ENCODE assay signal across 8 mouse cellular contexts in genomic region chr1:165120349-165120898, GRCm38 (mm10). TPM values are rescaled to one million over a fixed set of nuclear protein-coding genes. Genes with fewer than 3 reads are reported as not detected.
DNase-seq lines count a peak whose midpoint lies in the region; ATAC-seq and TF ChIP-seq lines count a peak whose summit lies in the region.

No protein-coding gene starts in this region.

- WGBS in bone marrow, adult 2 months = 12% methylated on average over 21 of the region's 21 CpGs
- WGBS in embryonic facial prominence, embryonic 15.5 days = 20% methylated on average over 21 of the region's 21 CpGs

- no peak overlapping the region for H3K4me3 ChIP-seq in bone marrow, adult 2 months (replicated peaks; ENCODE audit: control insufficient read depth, low read depth, low read length)
- no peak overlapping the region for H3K4me3 ChIP-seq in embryonic facial prominence, embryonic 15.5 days (replicated peaks)

- no peak overlapping the region for H3K9ac ChIP-seq in embryonic facial prominence, embryonic 15.5 days

- peak overlapping the region; percentile 34; the same call in 1 of the 2 replicates for H3K4me2 ChIP-seq in embryonic facial prominence, embryonic 15.5 days (replicated peaks)

- ATAC-seq in embryonic facial prominence, embryonic 15.5 days (ENCODE audit: insufficient number of reproducible peaks, low FRiP score, low TSS enrichment, low read depth) = peak; percentile 24; the same call in 1 of the 2 replicates

- H3K27ac ChIP-seq in bone marrow, adult 2 months (ENCODE audit: control insufficient read depth, insufficient read depth, low read depth, low read length, poor library complexity) = no peak overlapping the region
- no peak overlapping the region for H3K27ac ChIP-seq in embryonic facial prominence, embryonic 15.5 days (replicated peaks)

- TF ChIP-seq POLR2A in bone marrow, adult 2 months (IDR thresholded peaks at IDR 0.05; ENCODE audit: borderline replicate concordance, control insufficient read depth, low read depth, low read length) = no peak

- TF ChIP-seq CTCF in bone marrow, adult 2 months (IDR thresholded peaks at IDR 0.05; ENCODE audit: control insufficient read depth, insufficient read depth, low read length) = peak; percentile 86

- H3K27me3 ChIP-seq in embryonic facial prominence, embryonic 15.5 days = peaks cover 8% of the 10 kb centered on the region; the same call in 1 of the 2 replicates

- DNase-seq in B cell, adult 2 months = peak; percentile 85 to 87
- peak; percentile 56 to 77 for DNase-seq in heart, adult 9 months (ENCODE audit: low spot score in 2 of 2)
- peak; percentile 87 for DNase-seq in kidney, adult 9 months
- peak; percentile 87 for DNase-seq in liver
- DNase-seq in monocyte, adult 2 months (ENCODE audit: low read depth in 1 of 2, low spot score in 2 of 2) = peak; percentile 20 to 64
- DNase-seq in spleen, postnatal 10 days (ENCODE audit: low spot score in 2 of 2) = peak; percentile 77 to 91

- H3K4me1 ChIP-seq in bone marrow, adult 2 months (ENCODE audit: control insufficient read depth, insufficient read depth, low read length) = no peaks in the 10 kb centered on the region
- peaks cover 7% of the 10 kb centered on the region for H3K4me1 ChIP-seq in embryonic facial prominence, embryonic 15.5 days

- no peaks in the 10 kb centered on the region for H3K9me3 ChIP-seq in embryonic facial prominence, embryonic 15.5 days (replicated peaks)

- no peaks in the 10 kb centered on the region for H3K36me3 ChIP-seq in embryonic facial prominence, embryonic 15.5 days

RNA-seq across cellular contexts. Expression of gene Tbx19, which starts 40.1 kb away (rescaled TPM):
- not detected in 2 replicates for polyA plus RNA-seq in bone marrow, adult 2 months (2011; ENCODE audit: insufficient read depth, insufficient read length, low replicate concordance, missing spikeins)
- not detected in 2 replicates for polyA plus RNA-seq in embryonic facial prominence, embryonic 15.5 days (2015; fragmentation: Nextera tagmentation; extraction: Ambion mirVana)
